In genomic region chr3:96196437-96197128, GRCm38 (mm10) we compare ENCODE assay signal across 1 mouse cellular context.
TF ChIP-seq lines count a peak whose summit lies in the region.

No protein-coding gene starts in this region.

TF ChIP-seq in C2C12, 6 proteins besides CTCF, POLR2A, EP300 and RAD21 (continued from another document):
- no peak for TF ChIP-seq FOSL1 (IDR thresholded peaks at IDR 0.05; ENCODE audit: insufficient read depth, low read length, poor library complexity, severe bottlenecking)
- no peak for TF ChIP-seq MYOD1 (IDR thresholded peaks at IDR 0.05; ENCODE audit: control insufficient read depth, insufficient read length, low read depth)
- no peak for TF ChIP-seq CEBPB (IDR thresholded peaks at IDR 0.05; ENCODE audit: low read depth)
- no peak for TF ChIP-seq MAX (IDR thresholded peaks at IDR 0.05)
